Mouse (Mus musculus): ENCODE data around the gene Ctcfl. TPM values are rescaled to one million over a fixed set of nuclear protein-coding genes. Genes with fewer than 3 reads are reported as not detected.

Gene Ctcfl
- total RNA-seq, 2 experiments from 2014 or later: not detected

- no peak for DNase-seq (ENCODE audit: low spot score in 2 of 2)
- no peak for TF ChIP-seq CTCF (conservative IDR thresholded peaks at IDR 0.05)
- Histone ChIP-seq H3K27ac (no peak overlapping the region), H3K4me3 (no peak overlapping the region)
Measured at GRCm38 (mm10) chr2:173154962-173155361, 35.6 kb upstream of the Ctcfl start.

- TF ChIP-seq CTCF (conservative IDR thresholded peaks at IDR 0.05): no peak
- DNase-seq (ENCODE audit: low spot score in 2 of 2): no peak
- Histone ChIP-seq H3K4me3 (no peak overlapping the region), H3K27ac (no peak overlapping the region)
Measured at GRCm38 (mm10) chr2:173154513-173154912, 35.2 kb upstream of the Ctcfl start.

- no peak for DNase-seq (ENCODE audit: low spot score in 2 of 2)
- TF ChIP-seq CTCF (conservative IDR thresholded peaks at IDR 0.05): no peak
- Histone ChIP-seq H3K4me3 (no peak overlapping the region), H3K27ac (no peak overlapping the region)
Measured at GRCm38 (mm10) chr2:173153266-173153665, 33.9 kb upstream of the Ctcfl start.

- no peak for TF ChIP-seq CTCF (conservative IDR thresholded peaks at IDR 0.05)
- DNase-seq (ENCODE audit: low spot score in 2 of 2): no peak
- Histone ChIP-seq H3K27ac (no peak within 1 kb of the TSS), H3K4me3 (no peak within 1 kb of the TSS)
Measured at GRCm38 (mm10) chr2:173152436-173153151, 33.3 kb upstream of the Ctcfl start, which contains the start of gene Pck1. Pck1 (plus strand) TSS chr2:173153048.

GRCm38 (mm10) chr2:173151784-173152284 lies 32.5 kb upstream of the Ctcfl start:
- no peak for DNase-seq (ENCODE audit: low spot score in 2 of 2)
- TF ChIP-seq CTCF (conservative IDR thresholded peaks at IDR 0.05): no peak
- H3K27ac ChIP-seq: no peak overlapping the region
- no peak overlapping the region for H3K4me3 ChIP-seq

- DNase-seq (ENCODE audit: low spot score in 2 of 2): no peak
- TF ChIP-seq CTCF (conservative IDR thresholded peaks at IDR 0.05): no peak
- no peak overlapping the region for H3K27ac ChIP-seq
- H3K4me3 ChIP-seq: no peak overlapping the region
Measured at GRCm38 (mm10) chr2:173151352-173151751, 32.0 kb upstream of the Ctcfl start.

- Histone ChIP-seq H3K4me3 (no peak overlapping the region), H3K27ac (no peak overlapping the region)
- no peak for TF ChIP-seq CTCF (conservative IDR thresholded peaks at IDR 0.05)
- no peak for DNase-seq (ENCODE audit: low spot score in 2 of 2)
Measured at GRCm38 (mm10) chr2:173148001-173148400, 28.7 kb upstream of the Ctcfl start.

GRCm38 (mm10) chr2:173146728-173147127 lies 27.4 kb upstream of the Ctcfl start:
- Histone ChIP-seq H3K4me3 (no peak overlapping the region), H3K27ac (no peak overlapping the region)
- no peak for DNase-seq (ENCODE audit: low spot score in 2 of 2)
- TF ChIP-seq CTCF (conservative IDR thresholded peaks at IDR 0.05): no peak

GRCm38 (mm10) chr2:173145808-173146207 lies 26.5 kb upstream of the Ctcfl start:
- Histone ChIP-seq H3K4me3 (no peak overlapping the region), H3K27ac (no peak overlapping the region)
- no peak for DNase-seq (ENCODE audit: low spot score in 2 of 2)
- TF ChIP-seq CTCF (conservative IDR thresholded peaks at IDR 0.05): no peak

GRCm38 (mm10) chr2:173143611-173144010 lies 24.3 kb upstream of the Ctcfl start:
- no peak for TF ChIP-seq CTCF (conservative IDR thresholded peaks at IDR 0.05)
- Histone ChIP-seq H3K4me3 (peak overlapping the region; percentile 11), H3K27ac (peak overlapping the region; percentile 78)
- DNase-seq (ENCODE audit: low spot score in 2 of 2): peak; percentile 39 to 60

- no peak for TF ChIP-seq CTCF (conservative IDR thresholded peaks at IDR 0.05)
- H3K27ac ChIP-seq: no peak overlapping the region
- no peak overlapping the region for H3K4me3 ChIP-seq
- peak in 1 of 2 experiments; percentile 52 for DNase-seq (ENCODE audit: low spot score in 2 of 2)
Measured at GRCm38 (mm10) chr2:173138323-173139239, 19.3 kb upstream of the Ctcfl start.

GRCm38 (mm10) chr2:173134695-173135094 lies 15.4 kb upstream of the Ctcfl start:
- Histone ChIP-seq H3K4me3 (no peak overlapping the region), H3K27ac (no peak overlapping the region)
- no peak for DNase-seq (ENCODE audit: low spot score in 2 of 2)
- no peak for TF ChIP-seq CTCF (conservative IDR thresholded peaks at IDR 0.05)

GRCm38 (mm10) chr2:173132794-173133300 lies 13.5 kb upstream of the Ctcfl start:
- DNase-seq (ENCODE audit: low spot score in 2 of 2): no peak
- TF ChIP-seq CTCF (conservative IDR thresholded peaks at IDR 0.05): no peak
- Histone ChIP-seq H3K4me3 (no peak overlapping the region), H3K27ac (no peak overlapping the region)
